Mouse (Mus musculus): ENCODE results near the gene Lat.
"Not testable (repeated sequence)": the region's sequence is repeated elsewhere in the genome, so short reads cannot be mapped to it uniquely, and the experiment has no call there.

Gene Lat

GRCm38 (mm10) chr7:126369393-126369792, at the start of gene Lat:
Gene Lat (minus strand): TSS chr7:126369570.
- no peak for DNase-seq

GRCm38 (mm10) chr7:126418496-126418895, 49.1 kb upstream of the Lat start:
- DNase-seq: no peak

- DNase-seq: no peak
Measured at GRCm38 (mm10) chr7:126417606-126418005, 48.2 kb upstream of the Lat start.

GRCm38 (mm10) chr7:126417045-126417444, 47.7 kb upstream of the Lat start:
- no peak for DNase-seq

GRCm38 (mm10) chr7:126416615-126417014, 47.2 kb upstream of the Lat start:
- DNase-seq: no peak

GRCm38 (mm10) chr7:126414725-126415124, 45.4 kb upstream of the Lat start, which contains the start of gene Cd19:
Gene Cd19 (minus strand): TSS chr7:126414889.
- DNase-seq: no peak

- DNase-seq: no peak
Measured at GRCm38 (mm10) chr7:126411061-126411460, 41.7 kb upstream of the Lat start.

- no peak for DNase-seq
Measured at GRCm38 (mm10) chr7:126408686-126409085, 39.3 kb upstream of the Lat start.

- DNase-seq: not testable (repeated sequence)
Measured at GRCm38 (mm10) chr7:126402518-126402917, 33.1 kb upstream of the Lat start.

- peak; percentile 85 to 86 for DNase-seq
Measured at GRCm38 (mm10) chr7:126399548-126399947, 30.2 kb upstream of the Lat start.

GRCm38 (mm10) chr7:126397822-126398221, 28.5 kb upstream of the Lat start:
- DNase-seq: no peak

- no peak for DNase-seq
Measured at GRCm38 (mm10) chr7:126397221-126397620, 27.9 kb upstream of the Lat start.

- peak; percentile 96 to 98 for DNase-seq
Measured at GRCm38 (mm10) chr7:126396298-126397119, 27.1 kb upstream of the Lat start, which contains the start of gene Nfatc2ip. Gene Nfatc2ip (minus strand): TSS chr7:126396737.

- not testable (repeated sequence) for DNase-seq
Measured at GRCm38 (mm10) chr7:126392086-126392884, 22.9 kb upstream of the Lat start.

GRCm38 (mm10) chr7:126388185-126388584, 18.8 kb upstream of the Lat start:
- DNase-seq: no peak

GRCm38 (mm10) chr7:126383565-126383964, 14.2 kb upstream of the Lat start:
- no peak for DNase-seq

GRCm38 (mm10) chr7:126377278-126378158, 8.1 kb upstream of the Lat start, which contains the start of gene Spns1:
Gene Spns1 (minus strand): TSS chr7:126377450.
- peak; percentile 98 to 99 for DNase-seq

GRCm38 (mm10) chr7:126376903-126377277, 7.5 kb upstream of the Lat start:
- DNase-seq: no peak

GRCm38 (mm10) chr7:126375012-126375411, 5.6 kb upstream of the Lat start:
- no peak for DNase-seq

GRCm38 (mm10) chr7:126374526-126374925, 5.2 kb upstream of the Lat start:
- DNase-seq: no peak

- DNase-seq: no peak
Measured at GRCm38 (mm10) chr7:126373007-126373406, 3.6 kb upstream of the Lat start.

- no peak for DNase-seq
Measured at GRCm38 (mm10) chr7:126368367-126368766, 1.0 kb downstream of the Lat start.

- no peak for DNase-seq
Measured at GRCm38 (mm10) chr7:126367636-126368035, 1.7 kb downstream of the Lat start.
